Mouse (Mus musculus): ENCODE results near the gene Car5a. TPM values are rescaled to one million over a fixed set of nuclear protein-coding genes. Genes with fewer than 3 reads are reported as not detected.

The Car5a gene
- polyA plus RNA-seq, 1 experiment from 2014 or later: 0.72 TPM

DNA sequence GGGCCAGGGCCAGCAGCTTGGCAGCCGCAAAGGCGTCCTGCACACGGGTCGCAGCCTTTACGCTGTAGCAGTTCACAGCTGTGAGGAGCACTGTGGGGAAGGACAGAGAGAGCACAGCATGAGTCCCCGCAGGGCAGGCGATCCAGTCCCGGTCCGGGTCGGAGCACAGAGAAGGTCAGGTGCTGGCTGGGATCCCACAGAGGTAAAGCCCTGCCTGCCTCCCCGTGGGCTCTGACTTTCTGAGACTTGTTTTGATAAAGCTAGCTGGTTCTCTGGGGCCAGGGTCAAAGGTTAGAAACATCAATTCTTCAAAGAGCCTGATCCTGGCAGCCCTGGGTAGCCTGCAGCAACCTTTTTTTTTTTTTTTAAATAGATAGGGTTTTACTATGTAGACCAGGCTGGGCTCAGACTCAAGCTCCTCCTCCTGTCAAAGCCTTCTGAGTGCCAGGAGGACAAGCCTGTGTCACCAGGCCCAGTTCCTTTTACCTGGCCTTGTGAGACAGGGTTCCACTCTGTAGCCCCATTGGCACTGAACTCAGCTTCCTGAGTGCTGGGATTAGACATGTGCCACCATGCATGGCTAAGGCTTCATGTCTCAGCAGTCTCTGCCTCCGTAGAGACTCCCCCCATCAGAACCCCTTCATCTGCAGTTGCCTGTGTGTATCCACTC lies 48.1 kb downstream of the Car5a start:
- Histone ChIP-seq H3K9me3 (ENCODE audit: control insufficient read depth, low read length) (no peaks in the 10 kb centered on the region), H3K4me3 (replicated peaks; ENCODE audit: low read length) (no peak overlapping the region), H3K36me3 (ENCODE audit: control insufficient read depth, insufficient read depth) (no peaks in the 10 kb centered on the region), H3K27me3 (replicated peaks; ENCODE audit: control insufficient read depth, insufficient read depth, low read length) (no peaks in the 10 kb centered on the region), H3K9ac (replicated peaks; ENCODE audit: low read depth, low read length) (no peak overlapping the region), H3K4me1 (replicated peaks; ENCODE audit: control insufficient read depth, insufficient read depth, low read length) (peaks cover 29% of the 10 kb centered on the region), H3K27ac (ENCODE audit: low read length) (peak overlapping the region; percentile 91; the same call in 1 of the 2 replicates), H3K4me2 (ENCODE audit: low read length) (no peak overlapping the region)
- no peak for ATAC-seq
- 40% methylated on average over 12 of the region's 12 CpGs for WGBS

DNA sequence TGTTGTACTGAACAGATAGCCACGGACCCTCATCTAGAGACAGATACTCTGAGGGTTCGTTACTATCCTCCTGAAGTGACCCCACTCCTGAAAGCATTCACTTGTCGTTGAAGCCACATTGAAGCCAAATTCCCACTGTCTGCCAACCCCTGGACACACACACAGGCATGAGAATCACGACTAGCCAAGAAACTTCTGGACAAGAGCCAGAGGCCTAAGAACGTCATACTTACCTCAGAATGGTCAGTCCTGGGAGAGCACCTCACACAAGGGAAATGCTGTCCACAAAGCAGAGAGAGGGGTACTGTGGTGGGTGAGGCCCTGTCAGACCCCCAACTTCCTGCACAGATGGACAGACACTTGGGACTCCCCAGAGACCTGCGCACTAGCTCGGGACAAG lies 48.8 kb downstream of the Car5a start:
- no peak for ATAC-seq
- no peak overlapping the region for H3K27ac ChIP-seq (ENCODE audit: low read length)
- no peak overlapping the region for H3K9ac ChIP-seq (replicated peaks; ENCODE audit: low read depth, low read length)
- peaks cover 29% of the 10 kb centered on the region for H3K4me1 ChIP-seq (replicated peaks; ENCODE audit: control insufficient read depth, insufficient read depth, low read length)
- H3K4me2 ChIP-seq (ENCODE audit: low read length): no peak overlapping the region
- no peaks in the 10 kb centered on the region for H3K9me3 ChIP-seq (ENCODE audit: control insufficient read depth, low read length)
- H3K36me3 ChIP-seq (ENCODE audit: control insufficient read depth, insufficient read depth): no peaks in the 10 kb centered on the region
- WGBS: 70% methylated on average over 7 of the region's 7 CpGs
- no peaks in the 10 kb centered on the region for H3K27me3 ChIP-seq (replicated peaks; ENCODE audit: control insufficient read depth, insufficient read depth, low read length)
- no peak overlapping the region for H3K4me3 ChIP-seq (replicated peaks; ENCODE audit: low read length)

GRCm38 (mm10) chr8:121892875-121893274 lies 51.8 kb downstream of the Car5a start:
- Histone ChIP-seq H3K4me2 (ENCODE audit: low read length) (no peak overlapping the region), H3K4me3 (replicated peaks; ENCODE audit: low read length) (no peak overlapping the region), H3K9me3 (ENCODE audit: control insufficient read depth, low read length) (no peaks in the 10 kb centered on the region), H3K9ac (replicated peaks; ENCODE audit: low read depth, low read length) (no peak overlapping the region), H3K27ac (ENCODE audit: low read length) (no peak overlapping the region), H3K4me1 (replicated peaks; ENCODE audit: control insufficient read depth, insufficient read depth, low read length) (peaks cover 21% of the 10 kb centered on the region), H3K27me3 (replicated peaks; ENCODE audit: control insufficient read depth, insufficient read depth, low read length) (no peaks in the 10 kb centered on the region), H3K36me3 (ENCODE audit: control insufficient read depth, insufficient read depth) (peaks cover 1% of the 10 kb centered on the region; the same call in 1 of the 2 replicates)
- no peak for ATAC-seq
- WGBS: 83% methylated on average over 5 of the region's 5 CpGs

GRCm38 (mm10) chr8:121889810-121890785 lies 54.6 kb downstream of the Car5a start:
- H3K4me1 ChIP-seq (replicated peaks; ENCODE audit: control insufficient read depth, insufficient read depth, low read length): peaks cover 6% of the 10 kb centered on the region; the same call in 1 of the 2 replicates
- peaks cover 12% of the 10 kb centered on the region for H3K36me3 ChIP-seq (ENCODE audit: control insufficient read depth, insufficient read depth)
- H3K9me3 ChIP-seq (ENCODE audit: control insufficient read depth, low read length): no peaks in the 10 kb centered on the region
- H3K9ac ChIP-seq (replicated peaks; ENCODE audit: low read depth, low read length): no peak overlapping the region
- H3K27ac ChIP-seq (ENCODE audit: low read length): peak overlapping the region; percentile 24; the same call in 1 of the 2 replicates
- H3K4me2 ChIP-seq (ENCODE audit: low read length): no peak overlapping the region
- ATAC-seq: no peak
- WGBS: 76% methylated on average over 15 of the region's 15 CpGs
- H3K4me3 ChIP-seq (replicated peaks; ENCODE audit: low read length): no peak overlapping the region
- H3K27me3 ChIP-seq (replicated peaks; ENCODE audit: control insufficient read depth, insufficient read depth, low read length): no peaks in the 10 kb centered on the region

DNA sequence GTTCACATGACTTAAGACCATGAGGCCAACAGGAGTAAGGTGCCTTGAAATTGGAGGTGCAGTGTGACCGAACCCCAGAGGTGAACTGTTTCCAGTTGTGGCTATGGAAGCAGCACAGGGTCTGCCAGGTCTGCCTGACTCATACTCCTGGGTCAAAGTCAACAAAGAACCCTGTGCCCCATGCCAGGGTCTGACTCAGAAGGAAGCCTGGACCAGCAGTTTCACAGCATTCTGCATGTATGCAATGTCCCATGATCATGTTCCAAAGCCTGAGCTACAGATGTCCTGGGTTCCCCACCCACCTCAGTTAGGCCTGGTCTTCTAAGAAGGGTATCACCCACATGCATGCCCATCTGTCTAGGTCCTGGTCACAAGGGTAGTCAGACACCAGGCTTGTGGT lies 55.4 kb downstream of the Car5a start:
- Histone ChIP-seq H3K27me3 (replicated peaks; ENCODE audit: control insufficient read depth, insufficient read depth, low read length) (no peaks in the 10 kb centered on the region), H3K9ac (replicated peaks; ENCODE audit: low read depth, low read length) (no peak overlapping the region), H3K4me2 (ENCODE audit: low read length) (no peak overlapping the region), H3K4me1 (replicated peaks; ENCODE audit: control insufficient read depth, insufficient read depth, low read length) (peaks cover 6% of the 10 kb centered on the region; the same call in 1 of the 2 replicates), H3K9me3 (ENCODE audit: control insufficient read depth, low read length) (no peaks in the 10 kb centered on the region), H3K36me3 (ENCODE audit: control insufficient read depth, insufficient read depth) (peaks cover 12% of the 10 kb centered on the region), H3K27ac (ENCODE audit: low read length) (no peak overlapping the region), H3K4me3 (replicated peaks; ENCODE audit: low read length) (no peak overlapping the region)
- ATAC-seq: no peak
- WGBS: 96% methylated on average over 1 of the region's 1 CpGs

- Histone ChIP-seq H3K27ac (ENCODE audit: low read length) (no peak overlapping the region), H3K27me3 (replicated peaks; ENCODE audit: control insufficient read depth, insufficient read depth, low read length) (no peaks in the 10 kb centered on the region), H3K4me2 (ENCODE audit: low read length) (no peak overlapping the region), H3K9ac (replicated peaks; ENCODE audit: low read depth, low read length) (no peak overlapping the region), H3K36me3 (ENCODE audit: control insufficient read depth, insufficient read depth) (peaks cover 12% of the 10 kb centered on the region), H3K9me3 (ENCODE audit: control insufficient read depth, low read length) (no peaks in the 10 kb centered on the region), H3K4me1 (replicated peaks; ENCODE audit: control insufficient read depth, insufficient read depth, low read length) (peaks cover 6% of the 10 kb centered on the region; the same call in 1 of the 2 replicates), H3K4me3 (replicated peaks; ENCODE audit: low read length) (no peak overlapping the region)
- WGBS: 80% methylated on average over 1 of the region's 1 CpGs
- ATAC-seq: no peak
Observed at GRCm38 (mm10) chr8:121887547-121887946, 57.2 kb downstream of the Car5a start.

DNA sequence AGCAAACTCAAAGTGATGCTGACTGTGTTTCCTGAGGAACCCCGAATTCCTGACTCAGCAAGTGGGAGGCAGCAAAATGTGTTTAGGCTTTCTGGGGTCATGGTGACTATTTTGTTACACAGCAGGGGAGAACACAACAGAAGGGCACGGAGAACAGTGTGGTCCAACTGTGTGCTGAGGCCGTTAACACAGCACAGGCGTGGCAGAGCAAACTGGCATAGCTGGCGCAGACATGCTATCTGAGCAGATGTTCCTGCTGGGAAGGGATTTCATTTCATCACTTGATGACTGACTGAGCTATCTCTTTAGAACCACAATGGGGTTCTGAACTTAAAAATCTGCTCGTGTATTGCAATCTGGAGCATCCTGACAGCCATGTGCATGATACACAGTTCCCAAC lies 59.3 kb downstream of the Car5a start:
- Histone ChIP-seq H3K4me2 (ENCODE audit: low read length) (no peak overlapping the region), H3K9ac (replicated peaks; ENCODE audit: low read depth, low read length) (no peak overlapping the region), H3K36me3 (ENCODE audit: control insufficient read depth, insufficient read depth) (peaks cover 12% of the 10 kb centered on the region), H3K4me1 (replicated peaks; ENCODE audit: control insufficient read depth, insufficient read depth, low read length) (0 out of 2 replicates have a peak, but pooled peaks cover 5% of the 10 kb centered on the region), H3K27me3 (replicated peaks; ENCODE audit: control insufficient read depth, insufficient read depth, low read length) (no peaks in the 10 kb centered on the region), H3K27ac (ENCODE audit: low read length) (no peak overlapping the region), H3K4me3 (replicated peaks; ENCODE audit: low read length) (no peak overlapping the region), H3K9me3 (ENCODE audit: control insufficient read depth, low read length) (no peaks in the 10 kb centered on the region)
- no peak for ATAC-seq
- 78% methylated on average over 6 of the region's 6 CpGs for WGBS

GRCm38 (mm10) chr8:121885001-121885400 lies 59.7 kb downstream of the Car5a start:
- no peaks in the 10 kb centered on the region for H3K9me3 ChIP-seq (ENCODE audit: control insufficient read depth, low read length)
- 0 out of 2 replicates have a peak, but pooled peaks cover under 1% of the 10 kb centered on the region for H3K4me1 ChIP-seq (replicated peaks; ENCODE audit: control insufficient read depth, insufficient read depth, low read length)
- H3K9ac ChIP-seq (replicated peaks; ENCODE audit: low read depth, low read length): no peak overlapping the region
- H3K27ac ChIP-seq (ENCODE audit: low read length): no peak overlapping the region
- no peak overlapping the region for H3K4me3 ChIP-seq (replicated peaks; ENCODE audit: low read length)
- ATAC-seq: no peak
- no peaks in the 10 kb centered on the region for H3K27me3 ChIP-seq (replicated peaks; ENCODE audit: control insufficient read depth, insufficient read depth, low read length)
- peaks cover 12% of the 10 kb centered on the region for H3K36me3 ChIP-seq (ENCODE audit: control insufficient read depth, insufficient read depth)
- no peak overlapping the region for H3K4me2 ChIP-seq (ENCODE audit: low read length)
- WGBS: 95% methylated on average over 9 of the region's 9 CpGs

DNA sequence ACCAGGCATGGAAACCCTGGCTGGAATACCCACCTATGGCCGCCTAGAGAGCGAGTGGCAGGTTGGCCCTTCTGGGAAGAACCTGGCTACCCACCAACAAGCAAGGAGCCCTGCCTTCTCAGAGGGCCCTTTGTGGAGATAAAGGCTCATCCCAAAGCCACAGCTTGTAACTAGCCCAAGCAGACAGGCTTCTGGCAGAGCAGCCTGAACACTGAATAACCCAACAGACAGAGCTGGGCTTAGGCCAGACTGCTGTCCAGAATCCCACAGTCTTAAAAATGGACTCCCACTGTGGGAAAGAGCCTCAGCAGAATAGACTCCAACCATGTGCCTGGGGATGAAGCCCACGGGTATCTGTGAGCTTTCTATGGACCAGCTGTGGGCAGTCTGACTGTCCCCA lies 60.5 kb downstream of the Car5a start:
- peaks cover 12% of the 10 kb centered on the region for H3K36me3 ChIP-seq (ENCODE audit: control insufficient read depth, insufficient read depth)

More for the DNA sequence above, 60.5 kb downstream of the Car5a start:
- no peak overlapping the region for H3K9ac ChIP-seq (replicated peaks; ENCODE audit: low read depth, low read length)
- no peak overlapping the region for H3K27ac ChIP-seq (ENCODE audit: low read length)
- H3K4me1 ChIP-seq (replicated peaks; ENCODE audit: control insufficient read depth, insufficient read depth, low read length): no peaks in the 10 kb centered on the region
- no peaks in the 10 kb centered on the region for H3K27me3 ChIP-seq (replicated peaks; ENCODE audit: control insufficient read depth, insufficient read depth, low read length)
- no peaks in the 10 kb centered on the region for H3K9me3 ChIP-seq (ENCODE audit: control insufficient read depth, low read length)
- ATAC-seq: no peak
- no peak overlapping the region for H3K4me2 ChIP-seq (ENCODE audit: low read length)
- 87% methylated on average over 3 of the region's 3 CpGs for WGBS
- H3K4me3 ChIP-seq (replicated peaks; ENCODE audit: low read length): no peak overlapping the region

Data from forebrain, embryonic 16.5 days (tissue).